Mouse (Mus musculus) adipocyte (in vitro differentiated cells): Measurements from ENCODE around the gene Ppp2ca.
"Not testable (repeated sequence)": the region's sequence is repeated elsewhere in the genome, so short reads cannot be mapped to it uniquely, and the experiment has no call there.

Source experiments
- DNase-seq: peaks from one replicate; pipeline ENCODE4 v3.0.0-alpha.2; 2016; ENCODE audit warnings: low spot score

The Ppp2ca gene

GRCm38 (mm10) chr11:52094568-52094967 lies 3.9 kb upstream of the Ppp2ca start:
- peak; percentile 84 for DNase-seq

- DNase-seq: no peak
Measured at GRCm38 (mm10) chr11:52097016-52097415, 1.5 kb upstream of the Ppp2ca start.

GRCm38 (mm10) chr11:52097596-52097995 lies 885 bp upstream of the Ppp2ca start:
- no peak for DNase-seq

GRCm38 (mm10) chr11:52099031-52099761 lies 715 bp downstream of the Ppp2ca start:
- peak; percentile 37 for DNase-seq

GRCm38 (mm10) chr11:52099771-52100219 lies 1.3 kb downstream of the Ppp2ca start:
- DNase-seq: peak; percentile 80

GRCm38 (mm10) chr11:52102977-52103376 lies 4.5 kb downstream of the Ppp2ca start:
- no peak for DNase-seq

- peak; percentile 54 for DNase-seq
Measured at GRCm38 (mm10) chr11:52105503-52105902, 7.0 kb downstream of the Ppp2ca start.

GRCm38 (mm10) chr11:52106037-52106436 lies 7.6 kb downstream of the Ppp2ca start:
- DNase-seq: no peak

- DNase-seq: no peak
Measured at GRCm38 (mm10) chr11:52106438-52106837, 8.0 kb downstream of the Ppp2ca start.

GRCm38 (mm10) chr11:52108796-52109195 lies 10.3 kb downstream of the Ppp2ca start:
- no peak for DNase-seq

- no peak for DNase-seq
Measured at GRCm38 (mm10) chr11:52109421-52109820, 10.9 kb downstream of the Ppp2ca start.

GRCm38 (mm10) chr11:52115479-52115878 lies 17.0 kb downstream of the Ppp2ca start:
- DNase-seq: no peak

GRCm38 (mm10) chr11:52116117-52116516 lies 17.6 kb downstream of the Ppp2ca start:
- not testable (repeated sequence) for DNase-seq

- DNase-seq: no peak
Measured at GRCm38 (mm10) chr11:52117156-52117555, 18.7 kb downstream of the Ppp2ca start.

GRCm38 (mm10) chr11:52120415-52120814 lies 21.9 kb downstream of the Ppp2ca start:
- not testable (repeated sequence) for DNase-seq

GRCm38 (mm10) chr11:52122045-52122444 lies 23.6 kb downstream of the Ppp2ca start:
- no peak for DNase-seq

- no peak for DNase-seq
Measured at GRCm38 (mm10) chr11:52124468-52124867, 26.0 kb downstream of the Ppp2ca start.

GRCm38 (mm10) chr11:52127169-52127568 lies 28.7 kb downstream of the Ppp2ca start:
- no peak for DNase-seq

GRCm38 (mm10) chr11:52127760-52128159 lies 29.3 kb downstream of the Ppp2ca start:
- no peak for DNase-seq

- no peak for DNase-seq
Measured at GRCm38 (mm10) chr11:52128316-52129061, 30.0 kb downstream of the Ppp2ca start.

- DNase-seq: no peak
Measured at GRCm38 (mm10) chr11:52129171-52129570, 30.7 kb downstream of the Ppp2ca start.

GRCm38 (mm10) chr11:52129621-52130450 lies 31.4 kb downstream of the Ppp2ca start:
- DNase-seq: peak; percentile 36
